Mouse (Mus musculus) brain, embryonic 14.5 days (tissue): ENCODE data around the gene Dab1. TPM values are rescaled to one million over a fixed set of nuclear protein-coding genes. Genes with fewer than 3 reads are reported as not detected.
A peak's percentile ranks its signal among the peaks of the same experiment; 100 is the strongest.

ENCODE experiments used
- DNase-seq: peaks from one replicate; pipeline ENCODE4 v3.0.0-alpha.2; 2011; ENCODE audit warnings: low read depth
- CTCF ChIP-seq: fragments of 200-500 bp; IDR thresholded peaks from 2 replicates; pipeline ENCODE4 v1.5.1; 2012; ENCODE audit warnings: inconsistent platforms, mild to moderate bottlenecking, moderate library complexity, borderline replicate concordance; ENCODE audit not compliant: insufficient read depth, insufficient read length; ENCODE audit errors: extremely low read depth
- POLR2A ChIP-seq: fragments of 200-500 bp; IDR thresholded peaks from 2 replicates; pipeline ENCODE4 v1.6.1; 2012; ENCODE audit warnings: mild to moderate bottlenecking, inconsistent platforms, borderline replicate concordance; ENCODE audit not compliant: poor library complexity, insufficient read depth, insufficient read length, severe bottlenecking; ENCODE audit errors: extremely low read depth
- polyA plus RNA-seq: library from polyadenylated mRNA; depleted of rRNA; stranded (reverse); fragments of >200 nt; gene quantifications from 2 replicates; pipeline ENCODE4 v1.2.3, GENCODE M21; 2012

The Dab1 gene
- polyA plus RNA-seq, 1 experiment, result 54.9 TPM

DNA sequence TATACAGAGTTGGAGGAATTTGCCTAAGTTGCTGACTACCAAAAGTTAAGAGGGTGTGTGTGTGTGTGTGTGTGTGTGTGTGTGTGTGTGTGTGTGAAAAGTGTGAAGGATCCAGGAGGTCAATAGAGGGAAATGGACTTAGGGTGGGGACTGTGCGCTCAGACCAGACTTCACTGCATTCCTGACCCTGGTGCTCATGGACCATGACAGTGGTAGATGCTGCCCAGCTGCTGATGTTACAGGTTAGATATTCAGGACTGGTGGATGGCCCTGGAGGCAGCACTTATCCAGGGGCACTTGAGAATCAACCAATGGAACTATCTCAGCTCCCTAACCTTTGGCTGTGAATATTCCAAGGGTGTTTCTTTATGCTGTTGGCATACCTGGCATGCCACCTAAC, 929.1 kb downstream of the Dab1 start:
- no peak for DNase-seq
- TF ChIP-seq POLR2A, result no peak
- TF ChIP-seq CTCF, result no peak

GRCm38 (mm10) chr4:104550581-104551205, 931.5 kb downstream of the Dab1 start:
- DNase-seq, result peak; percentile 67
- TF ChIP-seq CTCF, result no peak
- no peak for TF ChIP-seq POLR2A

DNA sequence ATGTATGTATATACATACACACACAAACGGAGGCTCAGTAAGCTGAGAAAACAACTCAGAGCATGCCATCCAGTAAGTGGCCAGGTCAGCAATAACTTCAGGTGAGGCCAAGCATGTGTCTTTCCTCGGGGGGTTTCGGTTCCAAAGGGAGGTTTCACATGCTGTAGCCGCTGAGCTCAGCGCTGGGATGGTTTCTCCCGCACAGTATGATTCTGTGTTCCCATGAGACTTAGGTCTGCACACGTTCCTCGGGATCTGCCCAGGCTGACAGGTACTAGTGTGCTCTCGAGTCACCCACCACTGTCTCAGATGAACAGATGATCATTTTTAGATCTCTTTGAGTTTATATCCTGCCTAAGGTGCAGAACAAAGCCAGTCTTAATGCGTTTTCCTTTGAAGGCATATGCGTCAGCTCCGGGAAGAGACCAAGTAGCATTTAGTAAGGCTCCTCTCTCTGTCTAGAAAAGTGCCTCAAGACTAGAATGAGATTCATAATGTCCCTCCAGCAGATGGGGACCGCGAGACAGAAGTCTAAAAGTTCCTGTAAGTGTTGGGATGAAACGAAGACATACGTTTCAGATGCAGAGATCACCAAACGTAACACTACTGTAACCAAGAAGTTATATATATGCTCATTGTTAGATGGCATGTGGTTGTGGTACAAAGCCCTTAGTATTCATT, 932.4 kb downstream of the Dab1 start:
- TF ChIP-seq POLR2A (no peak), CTCF (no peak)
- DNase-seq, result no peak

GRCm38 (mm10) chr4:104555408-104555807, 936.2 kb downstream of the Dab1 start:
- peak; percentile 42 for DNase-seq

GRCm38 (mm10) chr4:104563512-104563911, 944.4 kb downstream of the Dab1 start:
- TF ChIP-seq CTCF (no peak), POLR2A (no peak)
- no peak for DNase-seq

More at GRCm38 (mm10) chr4:104555408-104555807, 936.2 kb downstream of the Dab1 start:
- TF ChIP-seq POLR2A, result no peak

DNA sequence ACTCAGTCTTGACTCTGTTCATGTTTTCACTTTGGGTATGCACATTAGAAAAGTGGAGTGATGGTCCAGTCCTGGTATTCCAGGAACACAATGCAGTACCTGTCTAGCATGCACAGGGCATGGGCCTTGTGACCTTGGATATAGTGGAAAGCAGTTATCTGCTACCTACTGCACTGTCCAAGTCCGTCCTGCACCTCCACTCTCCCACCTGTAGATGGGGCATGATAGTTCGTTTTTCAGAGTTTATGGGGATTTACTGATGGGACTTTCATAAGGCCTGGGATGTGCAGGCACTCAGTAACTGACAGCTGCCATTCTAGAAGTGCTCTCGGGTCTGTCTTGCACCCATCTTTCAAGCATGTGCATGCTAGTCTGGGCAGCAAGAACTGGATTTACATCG, 951.4 kb downstream of the Dab1 start:
- TF ChIP-seq CTCF (peak; percentile 38; the same call in 1 of the 2 replicates), POLR2A (no peak)
- DNase-seq, result no peak

DNA sequence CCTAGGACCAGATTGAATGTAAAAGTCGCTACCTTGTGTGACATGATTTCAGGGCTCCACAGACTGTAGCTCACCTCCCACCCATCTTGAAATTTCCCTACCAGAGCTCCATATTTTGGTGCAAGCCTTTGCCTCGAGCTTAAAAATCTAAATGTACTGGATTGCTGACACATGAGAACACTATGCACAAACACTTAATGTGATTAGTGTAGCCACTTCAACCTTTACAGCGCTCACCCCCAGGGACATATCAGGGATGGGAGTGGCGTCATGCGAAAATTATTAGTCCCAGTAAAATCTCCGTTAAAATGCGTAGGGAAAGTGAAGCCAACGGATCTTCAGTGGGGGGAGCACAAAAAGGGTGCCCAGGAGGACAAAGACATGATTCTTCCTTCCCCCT, 953.3 kb downstream of the Dab1 start:
- DNase-seq, result no peak
- no peak for TF ChIP-seq POLR2A
- no peak for TF ChIP-seq CTCF

- DNase-seq, result peak; percentile 60
- TF ChIP-seq CTCF (no peak), POLR2A (no peak)
Observed at GRCm38 (mm10) chr4:104573419-104573818, 954.3 kb downstream of the Dab1 start.

DNA sequence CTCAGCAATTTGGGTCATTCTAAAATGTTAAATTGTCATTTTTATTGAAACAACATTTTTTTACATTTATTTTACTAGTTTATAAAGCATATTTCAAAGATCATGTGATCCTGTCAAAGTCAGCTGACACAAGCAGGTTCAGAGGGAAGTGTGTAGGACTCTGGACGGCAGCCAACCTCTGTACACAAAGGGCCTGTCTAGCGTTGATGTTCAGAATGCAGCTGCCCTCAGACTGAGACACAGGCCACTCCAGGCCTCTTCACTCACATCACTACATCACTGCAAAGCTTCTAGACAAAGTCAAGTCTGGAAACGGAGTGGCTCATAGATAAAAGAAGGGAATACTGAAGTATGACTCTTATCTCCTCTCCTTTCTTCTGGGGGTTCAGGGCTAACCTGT, 959.2 kb downstream of the Dab1 start:
- DNase-seq, result peak; percentile 83
- TF ChIP-seq CTCF (no peak), POLR2A (no peak)

DNA sequence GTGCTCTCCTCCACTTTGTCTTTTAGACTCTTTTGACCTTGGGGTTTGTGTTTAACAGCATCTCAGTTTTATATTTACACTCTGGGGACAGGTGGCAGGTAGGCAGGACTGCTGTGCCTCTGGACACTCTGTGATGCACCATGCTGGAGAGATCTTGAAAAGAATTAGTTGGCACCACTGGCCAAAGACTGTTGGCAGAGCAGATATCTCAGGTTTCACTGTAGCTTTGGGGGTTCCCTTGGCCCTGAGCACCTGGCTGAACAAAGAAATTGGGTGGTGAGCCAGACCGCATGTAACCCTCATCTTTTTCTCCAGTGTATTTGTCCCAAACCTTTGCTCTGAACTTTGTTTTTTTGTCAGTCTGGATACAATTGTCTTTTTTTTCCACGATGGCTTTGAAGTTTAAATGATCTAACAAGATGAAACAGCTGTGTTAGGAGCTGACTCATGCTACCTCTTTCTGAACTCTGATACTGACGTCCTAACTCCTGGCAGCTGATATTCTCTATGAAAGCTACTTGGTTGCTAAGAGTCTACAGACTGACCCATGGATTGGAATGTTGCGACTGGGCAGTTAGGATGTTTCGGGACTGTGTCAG, 960.9 kb downstream of the Dab1 start:
- no peak for DNase-seq
- TF ChIP-seq CTCF (no peak), POLR2A (no peak)

GRCm38 (mm10) chr4:104582726-104583125, 963.6 kb downstream of the Dab1 start:
- peak; percentile 47 for DNase-seq

More at GRCm38 (mm10) chr4:104582726-104583125, 963.6 kb downstream of the Dab1 start:
- TF ChIP-seq CTCF, result no peak
- TF ChIP-seq POLR2A, result no peak
